Mouse (Mus musculus) layer of hippocampus, adult 11-12 months (tissue): Measurements from ENCODE around the gene Ccdc85c.

Experiments
- DNase-seq: peaks from one replicate; pipeline ENCODE4 v3.0.0; 2022; ENCODE audit warnings: low spot score

The Ccdc85c gene

GRCm38 (mm10) chr12:108239441-108239840 is 35.8 kb downstream of the Ccdc85c start:
- DNase-seq = peak; percentile 81

GRCm38 (mm10) chr12:108238395-108239035 is 36.7 kb downstream of the Ccdc85c start:
- no peak for DNase-seq

DNA sequence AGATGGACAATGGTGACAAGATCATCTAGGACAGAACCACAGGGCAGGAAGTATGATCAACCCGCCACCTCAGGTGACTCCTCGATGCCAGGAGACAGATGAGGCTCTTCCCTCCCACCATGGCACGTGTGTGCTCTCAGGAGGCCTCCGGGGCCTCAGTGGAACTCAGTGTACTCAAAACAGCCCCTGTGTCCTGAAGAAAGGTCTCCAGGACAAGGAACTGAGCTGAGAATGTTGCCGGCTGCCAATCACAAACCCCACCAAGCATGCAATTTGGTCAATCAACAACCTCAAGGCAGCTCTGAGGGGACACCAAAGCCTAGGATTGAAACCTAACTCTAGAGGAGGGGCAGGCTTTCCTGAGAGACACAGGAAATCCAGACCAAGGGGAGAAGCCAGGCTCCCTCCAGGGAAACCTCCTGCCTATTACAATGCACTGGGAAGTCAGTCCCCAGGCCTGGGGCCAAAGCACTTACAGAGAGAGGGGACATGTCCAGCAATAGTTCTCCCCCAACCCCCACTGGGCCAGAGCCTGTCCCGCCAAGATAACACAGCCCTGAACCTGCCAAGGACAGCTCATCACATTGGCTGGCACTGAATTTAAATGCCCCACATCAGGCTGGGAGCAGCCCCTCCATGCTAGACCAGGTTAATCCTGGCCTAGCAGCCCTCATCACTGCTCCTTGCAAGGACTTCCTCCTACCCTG is 37.8 kb downstream of the Ccdc85c start:
- DNase-seq = no peak

- no peak for DNase-seq
Observed at GRCm38 (mm10) chr12:108235976-108236555, 39.2 kb downstream of the Ccdc85c start.

DNA sequence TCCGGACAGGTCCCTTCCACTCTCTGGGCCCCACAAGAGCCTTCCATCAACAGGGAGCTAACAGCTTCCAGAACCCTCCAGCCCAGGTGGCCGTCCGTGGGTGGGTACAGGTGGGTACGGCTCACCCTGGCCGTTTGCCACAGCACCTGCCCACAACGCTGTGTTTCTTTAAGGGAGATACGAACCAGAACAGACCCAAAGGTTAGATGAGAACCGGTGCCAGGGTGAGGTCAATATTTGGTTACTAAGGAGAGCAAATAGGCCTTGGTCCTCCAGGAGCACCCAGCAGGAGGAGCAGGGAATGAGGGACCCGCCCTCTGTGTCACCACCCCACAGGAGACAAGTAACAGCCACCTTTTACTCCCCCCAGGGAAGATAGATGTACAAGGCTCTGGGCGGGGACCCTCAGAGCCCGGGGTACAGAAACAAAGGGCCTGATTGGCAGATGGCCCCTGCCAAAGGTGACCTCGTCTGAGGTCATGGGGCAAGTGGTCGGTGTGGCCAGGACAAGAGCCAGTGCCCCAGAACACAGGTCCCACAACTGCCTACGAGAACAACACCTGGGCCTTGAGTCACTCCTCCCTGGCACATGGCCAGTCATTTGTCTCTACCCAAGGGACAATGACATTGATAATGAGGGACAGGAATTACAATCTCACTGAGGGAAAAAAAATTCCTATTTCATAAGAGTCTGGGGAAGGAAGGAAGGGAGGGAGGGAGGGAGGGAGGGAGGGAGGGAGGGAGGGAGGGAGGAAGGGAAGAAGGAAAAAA is 40.2 kb downstream of the Ccdc85c start:
- no peak for DNase-seq

DNA sequence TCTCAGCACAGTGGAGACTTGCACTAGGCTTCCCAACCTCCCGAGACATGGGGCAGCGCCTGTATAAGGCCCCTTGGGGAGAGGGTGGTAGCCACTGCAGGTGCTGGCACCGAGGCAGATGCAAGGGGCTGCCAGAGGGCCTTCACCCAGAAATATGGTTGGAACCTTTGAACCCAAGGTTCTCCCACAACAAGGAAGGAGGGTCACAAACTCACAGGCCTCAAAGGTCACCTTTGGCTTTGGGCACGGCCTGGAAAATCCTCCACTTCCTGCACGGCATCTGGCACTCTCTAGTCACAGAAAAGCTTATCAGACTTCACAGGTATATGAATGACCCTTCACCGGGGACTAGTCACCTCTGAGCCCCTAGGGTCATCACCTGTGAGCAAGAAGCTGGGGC is 41.5 kb downstream of the Ccdc85c start:
- DNase-seq = no peak

- no peak for DNase-seq
Observed at GRCm38 (mm10) chr12:108231901-108232300, 43.3 kb downstream of the Ccdc85c start.

- no peak for DNase-seq
Observed at GRCm38 (mm10) chr12:108230821-108231794, 44.1 kb downstream of the Ccdc85c start.

DNA sequence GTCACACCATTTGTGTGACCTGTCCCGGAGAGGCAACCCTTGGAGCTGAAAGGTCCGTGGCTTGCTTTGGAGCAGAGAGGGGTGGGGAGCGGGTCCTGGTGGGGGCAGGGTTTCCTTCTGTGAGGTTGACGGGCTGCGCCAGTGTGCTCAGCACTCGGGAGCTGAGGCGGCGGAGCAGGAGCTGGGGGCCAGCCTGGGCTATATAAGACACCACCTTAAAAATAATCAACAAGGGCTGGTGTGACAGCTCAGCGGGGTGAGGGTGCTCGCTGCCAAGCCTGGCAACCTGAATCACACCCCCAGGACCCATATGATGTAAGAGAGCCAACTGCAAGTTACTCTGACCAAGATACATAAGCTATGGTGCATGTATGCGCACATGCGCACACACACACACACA is 45.1 kb downstream of the Ccdc85c start:
- no peak for DNase-seq

DNA sequence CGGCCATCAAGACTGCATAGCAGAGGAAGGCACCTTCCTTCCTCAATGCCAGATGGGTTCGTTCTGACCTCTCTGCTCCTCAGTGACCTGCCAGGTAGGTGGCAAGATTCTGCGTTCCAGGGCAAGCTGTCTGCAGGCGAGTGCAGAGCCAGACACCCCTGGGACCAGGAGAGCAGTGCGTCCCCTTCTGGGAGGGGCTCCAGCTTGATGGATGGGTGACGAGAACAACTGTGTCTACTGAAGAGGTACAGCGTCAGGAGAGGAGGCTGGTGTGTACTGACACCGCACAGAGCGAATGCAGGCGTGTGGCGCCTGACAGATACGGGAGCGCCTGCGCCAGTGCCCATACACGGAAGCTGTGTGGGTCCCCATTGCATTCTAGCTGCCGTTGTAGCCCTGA is 47.7 kb downstream of the Ccdc85c start:
- DNase-seq = no peak

DNA sequence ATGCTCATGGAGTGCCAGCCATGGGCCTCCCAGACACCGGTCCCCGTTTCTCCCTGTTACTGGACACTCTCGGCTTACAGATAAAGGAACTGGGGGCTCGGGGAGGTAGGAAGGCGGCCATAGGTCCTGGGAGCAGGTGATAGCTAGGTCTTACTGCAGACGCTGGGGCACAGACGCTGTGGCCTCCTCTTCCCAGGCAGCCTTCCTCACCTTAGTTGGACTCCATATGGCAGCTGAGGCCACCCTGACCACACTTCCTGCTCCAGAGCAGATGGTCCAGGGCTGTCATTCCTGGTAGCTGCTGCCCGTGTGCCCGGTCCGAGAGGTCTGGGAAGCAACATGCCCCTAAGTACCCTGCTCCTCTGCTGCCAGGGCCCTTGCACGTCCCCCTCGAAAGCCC is 48.3 kb downstream of the Ccdc85c start:
- no peak for DNase-seq

DNA sequence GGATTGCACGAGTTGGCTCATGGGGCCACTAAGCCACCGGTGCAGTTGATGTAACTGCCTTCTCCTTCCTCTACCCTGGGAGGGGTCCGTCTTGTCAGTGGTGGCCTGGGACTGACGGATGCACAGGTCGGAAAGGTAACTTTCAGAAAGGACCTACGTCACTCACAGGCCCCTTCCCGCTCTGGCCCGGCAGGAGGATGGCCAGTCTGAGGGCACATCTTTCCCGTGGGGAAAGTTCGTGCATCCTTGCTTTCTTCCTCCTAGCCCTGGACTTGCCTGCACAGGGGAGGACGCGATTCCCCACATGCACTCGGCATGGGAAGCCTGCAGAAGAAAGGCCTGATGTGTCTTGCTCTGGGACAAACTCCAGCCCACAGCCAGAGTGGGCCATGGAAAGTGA is 49.0 kb downstream of the Ccdc85c start:
- DNase-seq = no peak

- peak; percentile 48 for DNase-seq
Observed at GRCm38 (mm10) chr12:108225781-108226180, 49.4 kb downstream of the Ccdc85c start.

- DNase-seq = no peak
Observed at GRCm38 (mm10) chr12:108223357-108223756, 51.9 kb downstream of the Ccdc85c start.

- DNase-seq = no peak
Observed at GRCm38 (mm10) chr12:108221712-108222111, 53.5 kb downstream of the Ccdc85c start.

GRCm38 (mm10) chr12:108221206-108221605 is 54.0 kb downstream of the Ccdc85c start:
- DNase-seq = no peak

DNA sequence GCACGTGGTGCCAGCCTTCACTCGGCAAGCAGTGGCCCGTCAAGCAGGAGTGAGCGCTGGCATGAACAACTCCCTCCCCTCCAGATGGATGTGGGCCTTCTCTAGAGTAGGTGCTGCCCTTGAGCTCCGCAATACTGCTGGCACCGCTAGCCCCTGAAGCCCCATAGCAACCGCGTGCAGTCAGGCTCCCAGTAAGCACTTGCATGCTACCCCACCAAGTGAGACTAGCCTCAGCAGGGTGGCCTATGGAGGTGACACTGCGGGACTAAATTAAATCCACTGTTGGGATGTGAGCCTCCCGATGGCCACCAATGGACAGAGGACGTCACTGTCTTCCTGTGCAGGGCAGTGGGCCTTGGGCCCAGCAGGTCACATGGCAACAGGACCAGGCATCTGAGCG is 54.6 kb downstream of the Ccdc85c start:
- DNase-seq = no peak

- DNase-seq = no peak
Observed at GRCm38 (mm10) chr12:108219825-108220616, 55.2 kb downstream of the Ccdc85c start.

- no peak for DNase-seq
Observed at GRCm38 (mm10) chr12:108219163-108219562, 56.1 kb downstream of the Ccdc85c start.

DNA sequence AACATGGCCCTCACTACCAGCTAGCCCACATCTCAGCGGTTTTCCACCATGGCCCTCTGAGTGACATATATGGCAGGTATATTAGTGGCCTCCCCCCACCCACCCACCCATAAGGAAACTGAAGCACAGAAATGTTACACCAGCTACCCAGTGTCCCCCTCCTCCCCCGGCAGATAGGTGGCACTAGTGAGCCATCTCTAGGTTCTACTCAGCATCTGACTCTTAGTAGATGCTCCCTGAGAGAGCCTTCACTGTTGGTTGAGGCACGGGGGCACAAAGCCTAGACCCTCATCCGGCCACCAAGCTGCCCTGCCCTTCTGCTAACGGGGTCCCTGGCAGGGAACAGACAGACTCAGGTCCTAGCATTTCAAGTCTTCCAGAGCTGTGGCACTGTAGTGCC is 57.7 kb downstream of the Ccdc85c start:
- peak; percentile 70 for DNase-seq
